Mouse (Mus musculus) G1E-ER4 (cell line): ENCODE measurements around the gene Dock7. TPM values are rescaled to one million over a fixed set of nuclear protein-coding genes. Genes with fewer than 3 reads are reported as not detected.

ENCODE experiments used
- GATA1 ChIP-seq: IDR thresholded peaks from one replicate; pipeline ENCODE4 v1.8.0; 2012; ENCODE audit warnings: low read length, inconsistent platforms
- polyA plus RNA-seq: library from polyadenylated mRNA; stranded (reverse); fragments of >175 nt; gene quantifications from 2 replicates; pipeline ENCODE4 v1.2.3, GENCODE M21; 2012

Gene Dock7
- polyA plus RNA-seq, 1 experiment = not detected

DNA sequence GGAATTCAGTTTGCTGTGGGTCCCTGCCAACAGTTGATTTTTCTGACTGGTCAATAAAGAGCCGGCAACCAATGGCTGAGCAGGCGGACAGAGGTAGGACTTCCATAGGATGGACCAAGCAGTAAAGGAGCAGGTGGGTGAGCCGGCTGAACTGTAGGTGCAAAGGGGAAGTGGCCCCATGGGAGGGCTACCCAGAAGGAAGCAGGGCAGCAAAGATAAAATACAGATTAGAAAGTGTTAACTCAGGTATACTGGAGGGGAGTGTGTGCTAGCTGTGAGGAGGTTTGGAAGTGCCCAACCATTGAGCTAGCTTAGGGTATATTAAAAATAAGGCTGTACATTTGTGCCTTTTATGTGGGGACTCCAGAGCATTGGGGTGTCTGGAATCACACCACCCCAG, 42.7 kb downstream of the Dock7 start:
- no peak for TF ChIP-seq GATA1

GRCm38 (mm10) chr4:99068806-99069205, 51.9 kb downstream of the Dock7 start:
- no peak for TF ChIP-seq GATA1

- no peak for TF ChIP-seq GATA1
Observed at GRCm38 (mm10) chr4:99064524-99064923, 56.2 kb downstream of the Dock7 start.

- TF ChIP-seq GATA1 = no peak
Observed at GRCm38 (mm10) chr4:99048581-99048980, 72.1 kb downstream of the Dock7 start.

- TF ChIP-seq GATA1 = no peak
Observed at GRCm38 (mm10) chr4:99046471-99046870, 74.2 kb downstream of the Dock7 start.

DNA sequence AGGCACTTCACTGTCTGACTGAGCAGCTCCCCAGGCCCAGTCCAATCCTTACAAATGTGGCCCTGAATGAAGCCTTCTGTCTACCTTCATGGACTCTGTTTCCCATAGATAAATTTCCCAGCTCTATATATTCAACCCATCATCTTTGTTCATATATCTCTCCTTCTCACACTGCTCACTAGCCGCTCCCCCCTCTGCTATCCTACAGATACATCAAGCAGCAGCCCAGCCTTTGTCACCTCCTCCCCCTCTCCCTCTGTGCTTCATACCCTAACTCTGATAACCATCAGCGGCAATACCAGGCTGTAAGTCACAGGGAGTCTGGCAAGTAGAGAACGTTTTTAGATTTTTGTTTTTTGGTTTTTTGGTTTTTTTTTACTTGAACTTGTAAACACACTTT, 75.9 kb downstream of the Dock7 start:
- no peak for TF ChIP-seq GATA1

GRCm38 (mm10) chr4:99032921-99033320, 87.8 kb downstream of the Dock7 start:
- no peak for TF ChIP-seq GATA1

- TF ChIP-seq GATA1 = no peak
Observed at GRCm38 (mm10) chr4:99030686-99031085, 90.0 kb downstream of the Dock7 start, which contains the start of gene Angptl3. Gene Angptl3 (plus strand): TSS chr4:99030954.

DNA sequence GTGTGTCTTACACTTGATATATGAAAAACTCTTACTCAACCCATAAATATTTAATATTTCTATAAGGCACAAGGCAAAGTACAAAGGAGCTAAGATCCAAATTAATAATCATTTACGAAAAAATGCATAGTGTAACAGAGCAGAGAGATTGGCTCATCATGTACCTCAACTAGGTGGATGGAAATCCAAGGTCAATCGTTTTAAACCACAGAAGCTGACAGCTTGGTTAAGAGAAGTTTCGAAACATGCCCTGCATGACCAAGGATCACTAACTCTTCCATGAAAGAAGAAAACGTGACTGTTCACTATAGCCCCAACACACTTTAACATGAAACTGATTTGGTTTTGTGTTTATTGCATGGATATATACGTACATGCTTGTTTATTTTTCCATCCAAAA, 92.3 kb downstream of the Dock7 start:
- TF ChIP-seq GATA1 = no peak

DNA sequence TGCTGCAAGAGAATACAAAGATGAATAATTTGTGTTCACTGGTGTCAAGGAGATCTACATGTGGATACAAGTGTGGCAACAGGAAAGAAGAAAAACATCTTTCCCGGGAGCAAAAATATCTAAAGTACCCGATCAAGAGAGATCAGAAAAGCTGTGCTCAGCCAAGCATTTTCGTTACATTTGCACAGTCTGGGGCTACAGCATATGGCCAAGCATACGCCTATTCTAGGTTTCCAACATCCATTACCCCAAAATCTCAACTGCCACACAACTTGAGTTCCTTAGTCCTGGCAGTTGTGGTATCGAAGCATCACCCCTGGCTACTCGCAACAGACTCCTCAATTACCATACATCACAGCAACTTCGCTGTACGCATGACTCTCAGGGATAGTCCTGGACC, 98.5 kb downstream of the Dock7 start:
- no peak for TF ChIP-seq GATA1

GRCm38 (mm10) chr4:99011039-99011438, 109.7 kb downstream of the Dock7 start:
- TF ChIP-seq GATA1 = no peak

- TF ChIP-seq GATA1 = no peak
Observed at GRCm38 (mm10) chr4:99006319-99006718, 114.4 kb downstream of the Dock7 start.

DNA sequence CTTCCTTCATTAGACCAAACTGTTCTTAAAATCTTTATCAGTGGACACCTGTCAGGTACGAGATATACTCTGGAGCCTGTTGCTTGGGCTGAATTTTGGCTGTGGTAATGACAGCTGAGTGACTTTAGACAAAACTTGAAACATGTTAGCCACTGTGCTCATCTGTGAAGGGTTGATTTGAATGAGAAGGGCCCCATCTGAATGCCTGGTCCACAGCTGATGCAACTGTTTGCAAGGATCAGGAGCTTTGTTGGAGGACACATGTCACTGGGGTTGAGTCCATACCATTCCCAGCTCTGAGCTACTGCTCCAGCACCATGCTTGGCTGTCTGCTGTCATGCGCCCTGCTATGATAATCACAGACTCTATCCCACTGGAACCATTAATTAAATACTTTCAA, 115.1 kb downstream of the Dock7 start:
- no peak for TF ChIP-seq GATA1

- no peak for TF ChIP-seq GATA1
Observed at GRCm38 (mm10) chr4:98993491-98993890, 127.2 kb downstream of the Dock7 start.

- TF ChIP-seq GATA1 = no peak
Observed at GRCm38 (mm10) chr4:98984701-98985100, 136.0 kb downstream of the Dock7 start.

DNA sequence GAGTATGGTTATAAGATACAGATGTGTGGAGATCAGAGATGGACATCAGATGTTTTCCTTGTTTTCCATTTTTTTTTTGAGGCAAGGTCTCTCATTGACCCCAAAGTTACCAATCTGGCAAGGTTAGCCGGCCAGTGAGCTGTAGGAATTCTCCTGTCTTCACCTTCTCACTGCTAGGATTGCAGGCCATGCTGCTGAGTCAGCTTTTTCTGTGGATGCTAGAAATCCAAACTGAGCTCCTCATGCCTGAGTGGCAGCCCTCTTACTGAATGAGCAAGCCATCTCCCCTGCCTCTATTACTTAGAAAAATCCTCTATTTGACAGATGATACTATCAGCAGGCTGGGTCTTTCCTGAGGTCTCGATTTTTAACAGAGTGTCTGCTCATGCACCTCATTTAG, 142.0 kb downstream of the Dock7 start:
- no peak for TF ChIP-seq GATA1

GRCm38 (mm10) chr4:98975741-98976140, 145.0 kb downstream of the Dock7 start:
- no peak for TF ChIP-seq GATA1

DNA sequence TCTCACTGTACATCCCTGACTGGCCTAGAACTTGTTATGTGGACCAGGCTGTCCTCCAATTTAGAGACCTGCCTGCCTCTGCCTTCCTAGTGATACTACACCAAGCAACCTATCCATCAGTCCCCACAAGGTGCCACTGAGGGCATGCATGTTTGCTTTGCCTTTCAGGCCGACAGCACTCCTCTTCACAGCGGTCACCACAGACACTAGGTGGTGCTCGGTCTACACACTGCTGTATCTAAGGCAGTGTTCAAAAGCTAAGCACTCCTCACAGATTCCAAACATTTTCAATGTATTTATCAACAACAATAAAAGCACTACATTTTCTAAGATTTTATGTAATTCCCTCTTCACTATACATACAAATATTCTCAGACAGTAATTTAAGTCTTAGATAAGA, 150.8 kb downstream of the Dock7 start:
- TF ChIP-seq GATA1 = no peak
